Comparison of ENCODE assay signal across 9 mouse cellular contexts in the genomic region with DNA sequence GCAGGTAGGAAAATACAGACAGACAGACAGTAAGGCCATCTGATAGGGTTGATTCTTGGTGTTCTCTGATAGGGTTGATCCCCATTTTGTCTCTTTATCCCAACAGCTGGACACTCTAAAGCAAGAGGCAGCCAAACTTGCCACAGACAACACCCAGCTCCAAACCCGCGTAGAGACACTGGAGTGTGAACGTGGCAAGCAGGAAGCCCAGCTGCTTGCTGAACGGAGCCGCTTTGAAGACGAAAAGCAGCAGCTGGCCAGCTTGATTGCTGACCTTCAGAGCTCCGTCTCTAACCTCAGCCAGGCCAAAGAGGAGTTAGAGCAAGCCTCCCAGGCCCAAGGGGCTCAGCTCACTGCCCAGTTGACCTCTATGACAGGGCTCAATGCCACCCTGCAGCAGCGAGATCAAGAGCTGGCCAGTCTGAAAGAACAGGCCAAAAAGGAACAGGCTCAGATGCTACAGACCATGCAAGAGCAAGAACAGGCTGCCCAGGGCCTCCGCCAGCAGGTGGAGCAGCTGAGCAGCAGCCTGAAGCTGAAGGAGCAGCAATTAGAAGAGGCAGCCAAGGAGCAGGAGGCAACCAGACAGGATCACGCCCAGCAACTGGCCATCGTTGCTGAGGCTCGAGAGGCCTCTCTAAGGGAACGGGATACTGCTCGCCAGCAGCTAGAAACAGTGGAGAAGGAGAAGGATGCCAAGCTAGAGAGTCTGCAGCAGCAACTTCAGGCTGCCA. TPM values are rescaled to one million over a fixed set of nuclear protein-coding genes. Genes with fewer than 3 reads are reported as not detected.
DNase-seq lines count a peak whose midpoint lies in the region; ATAC-seq and TF ChIP-seq lines count a peak whose summit lies in the region.
"Had no signal": no experiment of that assay in that cellular context is flagged by ENCODE, and none has a peak within 500 bp of the region (broad histone marks: within the 10 kb centered on the region; RNA-seq: fewer than 3 reads in every experiment).

No protein-coding gene starts in this region.

- DNase-seq in MEL (ENCODE audit: low read depth, low spot score), result peak; percentile 76
- peak; percentile 88 for DNase-seq in cerebellum, adult 11 months
- DNase-seq in layer of hippocampus, postnatal 10 days (ENCODE audit: low spot score in 2 of 2), result peak; percentile 83 to 90
- DNase-seq in lung, postnatal 14 days, result peak; percentile 89
- peak; percentile 72 for DNase-seq in retina, postnatal 1 day
- peak; percentile 72 to 75 for DNase-seq in thymus, postnatal 36 days

- H3K36me3 ChIP-seq in MEL (ENCODE audit: control insufficient read depth in 1 of 2, insufficient read depth in 2 of 2, low read length in 2 of 2), result peaks cover 0 to 14% of the 10 kb centered on the region in 2 experiments; a peak in 2 of 4 replicates
- H3K36me3 ChIP-seq in forebrain, embryonic 16.5 days (ENCODE audit: control insufficient read depth, insufficient read depth), result peaks cover 74% of the 10 kb centered on the region

- H3K4me3 ChIP-seq in MEL (ENCODE audit: control insufficient read depth in 1 of 2, insufficient read depth in 1 of 2, low read depth in 2 of 2, low read length in 2 of 2), result no peak overlapping the region
- H3K4me3 ChIP-seq in forebrain, embryonic 16.5 days (replicated peaks; ENCODE audit: low read length), result no peak overlapping the region
- H3K4me3 ChIP-seq: megakaryocyte, embryonic 14.5 days had no signal

- H3K27me3 ChIP-seq in MEL (ENCODE audit: control insufficient read depth in 1 of 2, insufficient read depth in 2 of 2, low read length in 2 of 2), result no peaks in the 10 kb centered on the region
- no peaks in the 10 kb centered on the region for H3K27me3 ChIP-seq in forebrain, embryonic 16.5 days (replicated peaks; ENCODE audit: control insufficient read depth, insufficient read depth, low read length)
- H3K27me3 ChIP-seq: megakaryocyte, embryonic 14.5 days had no signal

- no peak for TF ChIP-seq POLR2A in MEL (IDR thresholded peaks at IDR 0.05; ENCODE audit: control insufficient read depth in 1 of 2, insufficient read depth in 1 of 2, low read depth in 1 of 2, low read length in 2 of 2, poor library complexity in 1 of 2)

- H3K4me2 ChIP-seq in forebrain, embryonic 16.5 days (ENCODE audit: low read length), result no peak overlapping the region

- TF ChIP-seq RAD21 in MEL (IDR thresholded peaks at IDR 0.05; ENCODE audit: low read depth, low read length), result peak; percentile 49

- no peak for TF ChIP-seq EP300 in MEL (IDR thresholded peaks at IDR 0.05; ENCODE audit: low read depth in 1 of 2, low read length in 2 of 2)

- WGBS in forebrain, embryonic 16.5 days, result 68% methylated on average over 14 of the region's 14 CpGs

- H3K4me1 ChIP-seq in MEL (ENCODE audit: control insufficient read depth in 1 of 2, insufficient read depth in 2 of 2, low read length in 2 of 2), result no peaks in the 10 kb centered on the region
- H3K4me1 ChIP-seq in forebrain, embryonic 16.5 days (replicated peaks; ENCODE audit: control insufficient read depth, insufficient read depth, low read length), result no peaks in the 10 kb centered on the region

- H3K79me2 ChIP-seq in MEL (ENCODE audit: control insufficient read depth, insufficient read depth, low read length, poor library complexity), result no peaks in the 10 kb centered on the region

- no peak overlapping the region for H3K27ac ChIP-seq in MEL (ENCODE audit: control insufficient read depth, low read depth, low read length)
- H3K27ac ChIP-seq in forebrain, embryonic 16.5 days (ENCODE audit: low read length), result no peak overlapping the region

- ATAC-seq in forebrain, embryonic 16.5 days, result peak; percentile 56
- ATAC-seq in hematopoietic stem cell, adult 5-6 weeks (replicated peaks in 1 of 2; ENCODE audit: insufficient read depth in 1 of 2, low FRiP score in 2 of 2, low TSS enrichment in 1 of 2, low read depth in 1 of 2, poor library complexity in 2 of 2, severe bottlenecking in 2 of 2), result peak; percentile 67 to 70

- TF ChIP-seq CTCF in MEL (IDR thresholded peaks at IDR 0.05 in 2 of 3, conservative IDR thresholded peaks at IDR 0.05 in 1 of 3; ENCODE audit: control insufficient read depth in 1 of 3, insufficient read depth in 1 of 3, low read depth in 2 of 3, low read length in 3 of 3, poor library complexity in 1 of 3, severe bottlenecking in 1 of 3), result peak; percentile 85 to 96 (median 91)

- no peaks in the 10 kb centered on the region for H3K9me3 ChIP-seq in MEL (replicated peaks; ENCODE audit: insufficient read depth, low read length)
- no peaks in the 10 kb centered on the region for H3K9me3 ChIP-seq in forebrain, embryonic 16.5 days (ENCODE audit: control insufficient read depth, low read length)
- H3K9me3 ChIP-seq: megakaryocyte, embryonic 14.5 days had no signal

- H3K9ac ChIP-seq in MEL (ENCODE audit: control insufficient read depth, low read depth, low read length, poor library complexity, severe bottlenecking), result no peak overlapping the region
- no peak overlapping the region for H3K9ac ChIP-seq in forebrain, embryonic 16.5 days (replicated peaks; ENCODE audit: low read depth, low read length)

TF ChIP-seq in MEL, 35 proteins besides CTCF, POLR2A, EP300 and RAD21:
- TF ChIP-seq MYB (IDR thresholded peaks at IDR 0.05; ENCODE audit: low read depth, low read length) (no peak), ZC3H11A (IDR thresholded peaks at IDR 0.05; ENCODE audit: low read depth, low read length) (0 out of 2 replicates have a peak, but pooled peaks have one; percentile 33), SMC3 (IDR thresholded peaks at IDR 0.05; ENCODE audit: low read depth, low read length) (peak; percentile 84)
TF ChIP-seq in MEL: peak in this region for 2.

RNA-seq across cellular contexts. Expression of a gene that starts 20.1 kb away (rescaled TPM):
- 0.95 and 1.0 TPM in 2 replicates for total RNA-seq in MEL (2012; rRNA removed)
- polyA plus RNA-seq in MEL (2012; ENCODE audit: insufficient read depth in 1 of 2, insufficient read length in 2 of 2, low read depth in 1 of 2, low replicate concordance in 2 of 2, missing spikeins in 1 of 2), result 1 to 10 TPM in 1 of 2 experiments, not detected in 1; 1.8 TPM
- 3.5 and 5.0 TPM in 2 replicates for polyA plus RNA-seq in forebrain, embryonic 16.5 days (2015; fragmentation: Nextera tagmentation; extraction: Ambion mirVana)
- total RNA-seq in hematopoietic stem cell, adult 5-6 weeks (2017), result 3.9 and 4.7 TPM in 2 replicates
- 10 to 100 TPM; 11.1 to 11.9 TPM for total RNA-seq in layer of hippocampus, postnatal 10 days (2021)
